Mouse (Mus musculus) thymus, postnatal 36 days (tissue): ENCODE data around the gene Cst10.

ENCODE experiments used
- DNase-seq, 2 experiments: peaks; one replicate each; pipeline ENCODE4 v3.0.0; 2022; ENCODE audit warnings: mixed read lengths in 2 of 2

Cst10 gene

DNA sequence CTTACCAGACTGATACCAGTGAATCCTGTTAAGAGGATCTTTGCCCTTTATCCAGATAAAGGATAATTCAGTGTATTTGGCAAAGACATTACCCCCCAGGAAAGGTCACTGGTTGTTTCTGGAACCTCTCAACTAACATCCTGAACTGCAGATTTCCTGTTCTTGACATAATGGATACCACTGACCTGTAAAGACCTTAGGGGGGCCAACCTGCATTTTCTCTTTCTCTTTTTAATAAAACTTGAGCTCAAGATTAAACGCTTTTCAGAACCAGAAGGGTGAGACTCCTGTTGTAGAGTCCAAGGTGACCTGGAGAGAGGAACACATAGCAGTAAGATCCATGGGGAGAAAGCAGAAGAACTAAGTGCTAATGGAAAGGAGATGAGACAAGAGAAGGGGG, at the start of gene Cst10:
Cst10 (plus strand) TSS at position 301 of the 400 bp plus-strand sequence.
- DNase-seq = no peak

DNA sequence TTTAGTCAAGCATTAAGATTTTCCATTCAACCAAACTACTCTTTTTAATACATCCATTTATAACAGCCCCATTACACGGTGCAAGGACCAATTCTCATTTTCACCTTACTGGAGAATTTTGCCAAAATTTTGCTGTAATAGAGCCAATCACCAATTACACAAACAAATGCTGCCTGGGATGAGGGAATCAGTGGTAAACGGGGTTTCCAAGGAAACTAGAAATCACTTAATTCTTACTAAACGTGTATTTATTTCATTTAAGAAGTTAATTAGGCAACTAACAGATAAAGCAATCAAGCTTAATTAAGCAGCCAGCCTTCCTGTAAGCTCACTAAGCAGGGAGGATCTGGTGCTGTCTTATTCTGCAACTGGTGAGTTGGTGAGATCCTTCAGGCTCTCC, 11.9 kb upstream of the Cst10 start:
- DNase-seq = no peak

DNA sequence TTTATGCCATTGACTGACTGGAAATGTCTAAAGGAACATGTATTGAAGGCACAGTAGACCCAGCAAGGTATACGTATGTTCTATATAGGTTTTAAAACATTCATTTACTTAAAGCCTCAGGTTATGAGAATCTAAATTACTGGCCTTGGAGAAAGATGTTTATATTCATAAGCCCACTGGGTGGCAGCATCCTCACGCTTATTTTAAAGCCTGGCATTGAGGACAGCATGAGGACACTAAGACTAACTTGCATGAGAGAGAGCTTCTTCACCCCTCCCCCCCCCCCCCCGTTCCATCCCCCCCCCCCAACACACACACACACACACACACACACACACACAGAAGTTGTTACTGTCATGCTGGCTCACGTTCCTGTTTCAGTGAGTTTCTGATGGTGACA, 17.7 kb downstream of the Cst10 start:
- DNase-seq = no peak
